Mouse (Mus musculus): ENCODE measurements around the gene Flywch1. TPM values are rescaled to one million over a fixed set of nuclear protein-coding genes. Genes with fewer than 3 reads are reported as not detected.

Gene Flywch1
- total RNA-seq, 1 experiment from 2014 or later, result 18.3 TPM

DNA sequence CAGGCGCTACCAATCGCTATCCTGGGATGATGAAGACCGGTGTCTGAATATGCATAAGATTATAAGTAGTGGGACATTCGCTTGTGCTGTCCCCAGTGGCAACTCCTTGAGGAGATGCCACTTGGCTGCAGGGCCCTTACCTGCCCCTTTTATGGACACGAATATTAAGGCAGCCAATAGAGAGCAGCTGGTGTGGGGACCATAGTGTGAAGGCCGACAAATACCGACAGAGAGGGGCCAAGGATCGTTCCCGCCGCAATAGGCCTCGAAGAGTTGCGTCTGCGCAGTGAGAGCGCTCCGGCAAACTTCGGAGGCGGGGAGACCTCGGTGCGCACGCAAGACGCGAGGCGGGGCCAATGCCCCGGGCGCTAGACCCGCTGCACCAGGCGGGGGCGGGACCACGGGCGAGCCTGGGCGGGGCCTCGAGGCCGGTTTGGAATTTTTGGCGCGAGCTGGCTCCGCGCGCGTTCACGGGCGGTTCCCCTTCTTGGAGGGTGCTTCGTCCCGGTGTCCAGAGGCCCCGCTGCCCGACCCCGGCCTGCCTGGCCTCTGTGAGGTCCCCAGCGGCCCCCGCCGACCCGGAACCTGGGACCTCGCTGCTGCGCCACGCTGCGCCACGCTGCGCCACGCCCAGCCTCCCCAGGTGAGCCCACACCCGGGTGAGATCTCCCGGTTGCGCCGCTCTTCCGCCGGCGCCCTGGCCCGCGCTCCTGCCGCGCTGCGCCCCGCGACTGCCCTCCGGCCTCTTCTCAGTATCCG is 45.2 kb downstream of the Flywch1 start, which contains the start of gene Pkmyt1:
Gene Pkmyt1 (plus strand): TSS at position 338 of the 759 bp plus-strand sequence.
- ATAC-seq (ENCODE audit: extremely low read depth, insufficient number of reproducible peaks, low FRiP score, poor library complexity, severe bottlenecking), result peak; percentile 85

DNA sequence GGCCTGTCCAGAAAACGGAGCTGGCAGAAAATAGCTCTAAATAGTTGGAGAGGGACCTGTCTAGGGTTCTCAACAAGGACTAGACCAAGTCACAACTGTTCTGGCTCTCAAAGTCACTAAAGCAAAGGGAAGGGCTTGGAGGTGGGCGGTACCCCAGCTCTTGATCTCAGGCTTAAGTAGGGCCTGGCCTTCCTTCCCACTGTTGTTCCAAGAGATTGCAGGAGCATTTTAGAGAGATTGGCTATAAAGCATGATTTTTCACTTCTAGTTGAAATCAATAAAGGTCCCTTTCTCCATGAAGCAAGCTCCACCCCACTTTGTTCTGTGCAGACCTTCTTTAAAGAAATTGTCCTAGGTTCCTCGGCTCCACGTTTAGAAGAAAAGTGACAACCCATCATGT is 45.9 kb downstream of the Flywch1 start:
- ATAC-seq (ENCODE audit: extremely low read depth, insufficient number of reproducible peaks, low FRiP score, poor library complexity, severe bottlenecking), result no peak

DNA sequence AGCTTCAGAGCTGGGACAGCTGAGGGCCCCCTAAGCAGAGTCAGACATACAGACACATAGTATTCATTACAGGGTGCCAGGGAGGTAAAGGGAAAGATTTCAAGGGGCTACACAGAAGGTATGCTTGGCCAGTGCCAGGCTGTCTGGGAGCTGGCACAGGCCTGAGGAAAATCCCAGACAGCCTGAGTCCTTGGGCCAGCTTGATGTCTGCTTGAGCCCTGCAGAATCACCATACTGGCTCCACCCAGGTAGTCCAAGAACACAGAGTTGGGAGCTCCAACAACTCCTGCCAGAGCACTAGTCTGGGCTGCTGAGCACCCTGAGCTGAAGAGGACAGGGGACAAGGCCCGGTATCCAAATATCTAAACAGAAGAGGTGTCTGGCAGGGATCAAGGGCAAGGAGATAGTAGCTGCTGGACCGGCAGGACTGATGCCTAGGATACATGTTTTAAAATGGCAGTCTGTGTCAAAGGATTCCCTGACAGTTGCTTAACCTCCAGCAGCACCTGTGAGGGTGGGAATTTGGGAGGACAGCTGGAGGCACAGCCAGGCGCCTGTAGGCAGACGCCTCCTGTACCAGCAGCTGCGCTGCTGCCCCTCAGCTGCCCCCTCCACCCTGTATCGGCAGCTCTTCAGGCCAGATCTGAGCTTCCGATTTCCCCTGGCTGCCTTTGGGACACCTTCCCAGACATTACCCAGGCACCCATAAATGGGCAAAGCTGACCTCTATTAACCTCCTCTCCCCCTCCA is 48.9 kb downstream of the Flywch1 start, which contains the start of gene 1520401A03Rik:
Gene 1520401A03Rik (minus strand): TSS at position 408 of the 750 bp plus-strand sequence.
- ATAC-seq (ENCODE audit: extremely low read depth, insufficient number of reproducible peaks, low FRiP score, poor library complexity, severe bottlenecking), result no peak

DNA sequence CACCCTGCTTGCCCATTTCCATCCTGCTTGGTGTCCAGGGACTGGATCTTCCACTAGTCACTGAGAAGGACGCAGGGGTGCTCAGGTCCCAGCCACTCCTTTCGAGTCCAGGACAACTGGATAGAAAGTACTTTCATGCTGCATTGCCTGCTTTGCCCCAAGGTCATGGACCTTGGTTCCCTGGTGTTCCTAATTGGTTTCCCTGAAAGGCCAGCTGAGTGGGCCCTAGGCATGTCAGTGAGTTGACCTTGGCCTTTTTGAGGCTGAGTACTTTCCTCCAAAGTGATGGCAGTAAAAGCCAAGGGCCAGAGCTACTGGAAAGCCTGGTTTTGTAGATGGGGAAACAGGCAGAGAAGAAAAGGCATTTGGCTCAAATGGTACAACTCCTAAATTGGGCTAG is 49.5 kb downstream of the Flywch1 start:
- no peak for ATAC-seq (ENCODE audit: extremely low read depth, insufficient number of reproducible peaks, low FRiP score, poor library complexity, severe bottlenecking)

DNA sequence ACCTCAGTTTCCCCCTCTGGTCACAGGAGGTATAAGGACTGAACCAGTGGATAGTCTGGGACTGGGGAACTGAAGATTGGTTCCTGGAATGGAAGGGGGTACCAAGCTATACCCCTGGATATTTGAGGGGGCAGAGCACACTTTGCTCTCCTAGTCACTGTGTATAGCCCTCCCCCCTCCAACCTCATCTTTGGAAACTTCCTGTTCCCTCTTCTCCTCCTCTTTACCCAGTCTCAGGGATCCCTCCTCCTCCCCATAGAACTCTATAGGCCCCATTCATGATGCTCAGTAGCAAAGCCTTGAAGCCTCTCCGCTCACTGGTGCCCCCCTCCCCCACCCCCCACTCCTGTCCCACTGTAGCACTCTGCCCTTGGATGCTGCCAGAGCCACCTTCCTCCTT is 51.9 kb downstream of the Flywch1 start:
- no peak for ATAC-seq (ENCODE audit: extremely low read depth, insufficient number of reproducible peaks, low FRiP score, poor library complexity, severe bottlenecking)

DNA sequence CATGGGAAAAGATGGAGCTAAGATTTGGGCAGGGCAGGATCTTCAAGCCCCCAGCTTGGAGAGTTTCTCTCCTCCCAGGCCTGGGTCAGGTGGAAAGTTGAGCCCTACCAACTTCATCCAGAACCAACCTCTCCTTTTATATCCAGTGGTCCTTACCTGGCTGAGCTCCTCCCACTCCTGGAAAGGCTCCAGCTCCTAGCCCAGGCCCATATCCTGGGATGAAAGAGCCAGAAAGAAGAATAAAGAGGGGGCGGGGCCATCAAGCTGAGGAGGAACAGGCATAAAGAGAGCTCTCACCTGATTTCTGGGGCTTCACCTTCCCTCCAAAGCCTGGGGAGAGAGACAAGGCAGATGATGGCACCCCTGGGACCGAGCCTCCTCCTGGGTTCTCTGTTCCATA is 54.4 kb downstream of the Flywch1 start:
- ATAC-seq (ENCODE audit: extremely low read depth, insufficient number of reproducible peaks, low FRiP score, poor library complexity, severe bottlenecking), result no peak

DNA sequence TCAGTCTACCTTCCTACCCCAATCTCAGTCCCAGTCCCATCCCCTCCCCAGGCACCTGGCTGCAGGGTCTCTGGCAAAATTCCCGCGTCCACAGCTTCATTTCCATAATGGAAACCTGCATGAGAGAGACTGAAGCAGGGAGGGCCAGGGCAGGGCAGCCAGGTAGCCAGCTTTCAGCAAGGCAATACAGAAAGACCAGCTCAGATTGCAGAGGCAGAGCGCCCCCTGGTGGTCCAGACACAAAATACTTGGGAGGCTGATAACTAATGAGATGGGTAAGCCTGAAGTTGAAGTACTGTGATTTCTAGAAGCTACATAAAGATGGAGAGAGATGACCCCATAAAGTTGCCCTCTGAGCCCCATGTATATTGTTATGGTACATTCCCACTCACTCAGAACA is 65.2 kb downstream of the Flywch1 start:
- peak; percentile 75 for ATAC-seq (ENCODE audit: extremely low read depth, insufficient number of reproducible peaks, low FRiP score, poor library complexity, severe bottlenecking)

DNA sequence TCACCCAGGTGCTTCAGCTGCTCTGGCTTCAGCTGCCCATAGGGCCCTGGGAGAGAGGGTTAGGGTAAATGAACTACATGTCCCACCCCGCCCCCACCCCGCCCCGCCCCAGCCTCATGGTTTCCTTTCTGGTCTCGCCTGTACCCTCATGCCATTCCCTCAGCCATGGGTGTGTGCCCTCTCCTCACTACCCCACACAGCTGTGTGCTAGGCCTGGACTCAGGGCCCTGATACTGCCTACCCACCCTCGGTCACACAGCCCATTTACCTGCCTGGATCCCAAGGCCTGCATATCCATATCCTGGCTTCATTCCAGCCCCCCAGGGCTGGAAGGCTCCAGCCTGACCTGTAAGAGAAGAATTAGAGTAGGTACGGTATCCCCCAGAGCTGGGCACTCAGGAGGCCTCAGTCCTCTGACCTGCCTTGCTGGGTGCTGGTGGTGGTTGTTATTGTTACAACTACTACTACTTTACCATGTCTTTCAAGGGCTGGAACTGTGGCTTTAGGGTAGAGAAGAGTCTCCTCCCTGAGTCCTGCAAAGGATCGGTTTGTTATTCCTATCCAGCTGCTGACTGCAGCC is 65.8 kb downstream of the Flywch1 start:
- ATAC-seq (ENCODE audit: extremely low read depth, insufficient number of reproducible peaks, low FRiP score, poor library complexity, severe bottlenecking), result no peak

DNA sequence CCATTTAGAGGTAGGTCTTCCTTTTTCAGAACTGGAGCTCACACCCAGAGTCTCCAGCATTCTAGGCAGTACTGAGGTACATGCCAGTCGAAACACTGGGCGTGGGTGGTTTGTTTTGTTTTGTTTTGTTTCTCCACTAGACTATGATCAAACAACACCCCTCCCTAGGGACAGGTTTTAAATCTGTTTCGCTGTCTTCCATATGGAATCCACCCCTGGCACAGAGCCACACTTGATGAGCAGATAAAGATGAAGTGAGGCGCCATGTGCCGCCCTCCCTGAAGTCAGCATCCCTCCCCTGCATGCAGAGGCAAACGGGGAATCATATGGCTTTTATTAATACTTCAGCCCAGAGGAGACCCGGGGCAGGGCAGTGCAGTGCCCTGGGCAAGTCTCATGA is 66.7 kb downstream of the Flywch1 start:
- ATAC-seq (ENCODE audit: extremely low read depth, insufficient number of reproducible peaks, low FRiP score, poor library complexity, severe bottlenecking), result no peak

DNA sequence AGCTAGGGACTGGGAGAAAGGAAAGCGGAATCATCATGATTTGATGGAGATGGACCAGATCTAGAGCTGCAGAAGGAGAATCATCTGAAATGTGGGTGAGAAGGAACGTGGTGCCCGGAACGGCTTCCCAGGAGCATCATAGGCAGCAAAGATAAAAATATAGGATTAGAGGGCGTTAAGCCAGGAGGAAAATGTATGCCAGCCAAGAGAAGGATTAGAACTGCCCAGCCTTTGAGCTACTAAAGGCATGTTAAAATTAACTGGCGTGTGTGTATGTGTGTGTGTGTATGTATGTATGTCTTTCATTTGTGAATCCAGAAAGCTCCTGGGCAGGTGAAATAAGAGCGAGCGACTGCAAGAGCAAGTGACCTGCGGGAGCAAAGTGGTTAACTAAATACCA is 68.1 kb downstream of the Flywch1 start:
- no peak for ATAC-seq (ENCODE audit: extremely low read depth, insufficient number of reproducible peaks, low FRiP score, poor library complexity, severe bottlenecking)

Other genes starting within 250 kb of the Flywch1 start
- gene Zfp213, start 207.4 kb downstream of the Flywch1 start, total RNA-seq (2017), result 5.1 and 5.6 TPM in 2 replicates
- gene Zfp13, start 172.1 kb downstream of the Flywch1 start, total RNA-seq (2017), result not detected in 2 replicates
- not detected in 2 replicates for gene Zscan10, start 170.7 kb downstream of the Flywch1 start, total RNA-seq (2017)
- gene Mmp25, start 126.3 kb downstream of the Flywch1 start, total RNA-seq (2017), result 11.4 and 14.9 TPM in 2 replicates
- gene Bicdl2, start 111.1 kb downstream of the Flywch1 start, total RNA-seq (2017), result 0.37 TPM in 1 of 2 replicates, not detected in the other
- 21.9 and 32.2 TPM in 2 replicates for gene Hcfc1r1, start 98.0 kb downstream of the Flywch1 start, total RNA-seq (2017)
- gene Thoc6, start 97.7 kb downstream of the Flywch1 start, total RNA-seq (2017), result 15.2 and 16.0 TPM in 2 replicates
- gene Tnfrsf12a, start 94.1 kb downstream of the Flywch1 start, total RNA-seq (2017), result 10.5 and 13.4 TPM in 2 replicates
- not detected in 2 replicates for gene Cldn6, start 92.4 kb downstream of the Flywch1 start, total RNA-seq (2017)
- gene Cldn9, start 87.6 kb downstream of the Flywch1 start, total RNA-seq (2017), result not detected in 2 replicates
- not detected in 2 replicates for gene 1520401A03Rik, start 48.8 kb downstream of the Flywch1 start, total RNA-seq (2017)
- 6.5 and 8.0 TPM in 2 replicates for gene Pkmyt1, start 45.3 kb downstream of the Flywch1 start, total RNA-seq (2017)
- gene Paqr4, start 30.7 kb downstream of the Flywch1 start, total RNA-seq (2017), result 0.70 TPM in 1 of 2 replicates, not detected in the other
- gene Kremen2, start 25.8 kb downstream of the Flywch1 start, total RNA-seq (2017), result 0.23 TPM in 1 of 2 replicates, not detected in the other
- gene Flywch2, start 14.5 kb upstream of the Flywch1 start, total RNA-seq (2017), result not detected in 2 replicates
- gene Srrm2, start 18.9 kb upstream of the Flywch1 start, total RNA-seq (2017), result 281 and 303 TPM in 2 replicates
- 93.3 and 94.9 TPM in 2 replicates for gene Elob, start 57.5 kb upstream of the Flywch1 start, total RNA-seq (2017)
- not detected in 2 replicates for gene Prss33, start 64.5 kb upstream of the Flywch1 start, total RNA-seq (2017)
- gene Prss32, start 72.3 kb upstream of the Flywch1 start, total RNA-seq (2017), result 0.37 and 0.93 TPM in 2 replicates
- gene Prss41, start 72.6 kb upstream of the Flywch1 start, total RNA-seq (2017), result not detected in 2 replicates
- not detected in 2 replicates for gene Prss21, start 96.5 kb upstream of the Flywch1 start, total RNA-seq (2017)
- gene Dcpp1, start 109.3 kb upstream of the Flywch1 start, total RNA-seq (2017), result not detected in 2 replicates
- not detected in 2 replicates for gene Dcpp2, start 109.3 kb upstream of the Flywch1 start, total RNA-seq (2017)
- not detected in 2 replicates for gene Dcpp3, start 145.9 kb upstream of the Flywch1 start, total RNA-seq (2017)
- gene Sbp, start 170.1 kb upstream of the Flywch1 start, total RNA-seq (2017), result not detected in 2 replicates
- not detected in 2 replicates for gene Sbpl, start 183.7 kb upstream of the Flywch1 start, total RNA-seq (2017)
- not detected in 2 replicates for gene Prss30, start 209.0 kb upstream of the Flywch1 start, total RNA-seq (2017)
- gene Prss22, start 226.5 kb upstream of the Flywch1 start, total RNA-seq (2017), result 3.2 and 3.7 TPM in 2 replicates